Mouse (Mus musculus): ENCODE data around the gene Ensa. TPM values are rescaled to one million over a fixed set of nuclear protein-coding genes. Genes with fewer than 3 reads are reported as not detected.

Ensa gene
- total RNA-seq, 2 experiments from 2014 or later: 135 to 145 TPM

DNA sequence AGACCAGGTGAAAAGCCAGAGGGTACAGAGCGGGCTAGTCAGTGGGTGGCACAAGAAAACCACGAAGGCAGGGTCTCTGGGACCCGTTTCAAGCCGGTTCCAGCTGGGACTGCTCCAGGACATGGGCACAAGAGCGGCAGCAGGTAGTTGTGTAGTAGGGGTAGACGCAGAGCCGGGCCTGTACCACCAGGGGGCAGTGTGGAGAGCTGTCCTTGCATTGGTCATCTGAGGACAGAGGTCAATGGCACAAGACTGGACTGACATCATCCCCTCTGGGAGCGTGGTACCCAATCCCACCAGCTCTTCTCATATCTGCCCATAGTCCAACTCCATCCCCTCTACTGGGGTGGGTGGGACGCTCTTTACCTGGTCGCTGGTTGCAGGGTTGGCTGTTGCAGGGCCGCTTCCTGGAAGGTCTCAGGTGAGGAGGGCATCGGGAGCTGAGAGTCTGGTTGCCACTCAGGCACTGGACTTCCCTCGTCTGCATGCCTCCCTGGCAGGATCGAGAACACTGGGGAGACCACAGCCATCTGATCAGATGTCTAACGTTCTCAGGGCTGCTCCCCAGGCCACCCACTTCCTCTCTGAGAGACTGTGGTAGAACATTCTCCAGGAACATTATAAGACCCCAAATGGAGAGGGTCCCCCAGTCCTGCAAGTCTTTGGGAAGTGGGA is 52.1 kb downstream of the Ensa start:
- intact Hi-C loops (cut with DNase I): no loop called here
- peak; percentile 57 for DNase-seq

DNA sequence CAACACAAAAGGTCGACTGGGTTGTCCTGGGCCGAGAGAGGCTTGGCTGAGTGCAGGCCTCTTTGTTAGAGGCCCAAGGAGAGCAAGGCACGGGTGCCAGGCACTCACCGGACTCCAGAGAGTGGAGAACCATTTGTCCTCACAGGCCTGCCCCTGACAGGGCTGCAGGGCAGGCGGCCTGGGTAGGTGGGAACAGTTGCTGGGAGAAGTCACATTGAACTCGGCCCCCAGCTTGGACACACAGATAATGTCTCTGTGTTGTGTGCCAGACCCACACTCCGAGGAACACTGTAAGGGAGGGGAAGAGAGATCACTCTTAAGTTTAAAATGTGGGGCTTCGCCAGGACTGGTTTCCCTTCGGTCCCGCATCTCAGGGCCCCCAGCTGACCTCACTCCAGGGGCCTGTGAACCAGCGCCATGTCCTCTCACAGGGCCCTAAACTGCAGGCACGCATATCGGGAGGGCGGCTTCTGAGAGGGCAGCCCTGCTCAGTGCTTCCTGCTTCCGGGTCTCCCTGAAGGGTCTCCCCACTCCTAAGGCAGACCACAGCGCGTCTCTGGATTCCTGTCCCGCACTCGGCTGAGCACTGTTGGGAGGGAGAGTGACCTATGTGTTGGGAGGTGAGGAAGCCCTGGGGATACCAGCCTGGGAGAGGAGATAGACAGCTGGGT is 52.8 kb downstream of the Ensa start:
- intact Hi-C loops (cut with DNase I): no loop called here
- no peak for DNase-seq

DNA sequence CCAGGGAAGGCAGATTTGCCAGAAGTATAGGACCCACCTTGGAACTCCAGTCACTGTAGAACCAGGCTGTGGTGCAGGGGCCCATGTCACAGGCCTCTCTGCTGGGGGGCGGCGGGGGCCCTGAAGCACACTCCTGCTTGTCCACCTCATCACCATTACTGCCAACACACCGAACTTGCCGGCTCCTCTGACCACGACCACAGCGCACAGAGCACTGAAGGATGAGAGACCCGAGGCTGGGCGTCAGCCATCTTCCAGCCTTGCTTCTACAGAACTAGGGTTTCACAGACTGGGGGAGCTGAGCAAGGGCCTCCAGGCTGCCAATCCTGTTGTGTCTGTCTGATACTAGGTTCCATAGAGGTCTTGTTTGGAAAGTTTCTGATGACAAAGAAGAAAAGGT is 54.8 kb downstream of the Ensa start:
- DNase-seq: no peak
- intact Hi-C loops (cut with DNase I): no loop called here

DNA sequence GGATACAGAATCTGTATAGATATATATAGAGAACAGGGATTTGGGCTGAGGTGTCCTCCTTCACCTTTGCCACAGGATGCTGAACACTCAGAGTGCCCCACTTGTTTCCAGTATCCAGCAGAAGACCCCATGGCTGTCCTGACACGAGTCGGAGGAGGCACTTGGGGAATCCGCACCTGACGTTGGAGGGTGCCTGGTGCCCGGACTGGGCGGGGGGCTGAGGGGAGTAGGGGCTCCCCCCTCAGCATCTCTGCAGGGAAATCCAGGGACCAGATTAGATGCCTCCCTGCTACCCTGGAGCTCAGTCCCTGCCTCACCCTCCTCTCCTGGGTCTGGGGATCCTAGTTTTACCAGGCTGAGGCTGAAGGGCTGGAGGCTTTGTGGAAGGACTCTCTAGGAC is 55.9 kb downstream of the Ensa start:
- intact Hi-C loops (cut with DNase I): no loop called here
- no peak for DNase-seq

DNA sequence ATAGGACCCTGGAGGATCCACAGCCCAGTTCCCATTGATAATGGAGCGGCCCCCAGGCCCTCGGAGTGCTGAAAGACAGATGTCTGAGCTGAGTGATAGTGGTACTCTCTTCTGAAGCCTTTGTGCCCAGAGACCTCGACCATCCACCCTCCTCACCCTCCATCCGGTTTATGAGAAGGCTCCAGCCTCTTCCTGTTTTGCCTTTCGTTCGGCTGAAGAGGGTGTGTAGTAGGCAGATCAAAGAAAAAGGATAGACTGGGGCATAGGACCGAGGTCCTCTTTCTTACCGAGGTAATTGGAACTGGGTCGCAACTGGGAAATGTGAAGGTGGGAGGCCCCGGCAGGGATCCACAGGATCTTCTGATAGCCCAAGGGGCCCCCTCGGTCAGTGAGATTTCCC is 56.6 kb downstream of the Ensa start:
- DNase-seq: no peak
- intact Hi-C loops (cut with DNase I): no loop called here

Other genes with a start within 250 kb of the Ensa start
- not detected for gene 4930558C23Rik, start 222.2 kb upstream of the Ensa start, total RNA-seq (2021)
- gene Arnt, start 190.6 kb upstream of the Ensa start, total RNA-seq (2021): 10 to 100 TPM; 40.4 to 46.1 TPM
- gene Ctsk, start 125.7 kb upstream of the Ensa start, total RNA-seq (2021): 1 to 10 TPM; 7.1 to 7.2 TPM
- 1 to 10 TPM; 8.3 to 8.6 TPM for gene Ctss, start 98.2 kb upstream of the Ensa start, total RNA-seq (2021)
- not detected for gene Hormad1, start 65.3 kb upstream of the Ensa start, total RNA-seq (2021)
- gene Golph3l, start 36.1 kb upstream of the Ensa start, total RNA-seq (2021): 10 to 100 TPM; 18.2 to 19.3 TPM
- gene Mcl1, start 33.8 kb downstream of the Ensa start, total RNA-seq (2021): 10 to 100 TPM; 76.4 to 80.1 TPM
- 1 to 10 TPM; 1.4 to 1.9 TPM for gene Adamtsl4, start 62.9 kb downstream of the Ensa start, total RNA-seq (2021)
- gene Ecm1, start 114.6 kb downstream of the Ensa start, total RNA-seq (2021): 10 to 100 TPM; 10.9 to 11.3 TPM
- gene Tars2, start 135.2 kb downstream of the Ensa start, total RNA-seq (2021): 10 to 100 TPM; 40.0 to 43.4 TPM
- gene Rprd2, start 193.9 kb downstream of the Ensa start, total RNA-seq (2021): 10 to 100 TPM; 58.0 to 59.3 TPM
- gene Prpf3, start 230.9 kb downstream of the Ensa start, total RNA-seq (2021): 10 to 100 TPM; 34.9 to 41.5 TPM
- gene Mrps21, start 246.5 kb downstream of the Ensa start, total RNA-seq (2021): 100 to 1,000 TPM; 126 TPM

Data from left cerebral cortex, postnatal 4 days (tissue).